Mouse (Mus musculus) MEL (cell line): ENCODE data around the gene Morn1. TPM values are rescaled to one million over a fixed set of nuclear protein-coding genes. Genes with fewer than 3 reads are reported as not detected.

Experiments
- DNase-seq: peaks from one replicate; pipeline ENCODE4 v3.0.0; 2011; ENCODE audit warnings: low read depth, low spot score
- H3K27ac ChIP-seq: 2 replicates; pipeline ENCODE4 v1.5.1; 2012; ENCODE audit warnings: low read depth, mild to moderate bottlenecking, control low read depth, low read length, moderate library complexity; ENCODE audit not compliant: control insufficient read depth
- H3K27me3 ChIP-seq, 2 experiments: fragments of 150-350 bp in 1 of 2; sonication (generic) in 1 of 2; 2 replicates each; pipeline ENCODE4 v1.6.1; 2012; ENCODE audit warnings: low read length in 2 of 2, mild to moderate bottlenecking in 2 of 2, improper control_type of control experiment in 1 of 2, moderate library complexity in 1 of 2; ENCODE audit not compliant: insufficient read depth in 2 of 2, control insufficient read depth in 1 of 2
- H3K36me3 ChIP-seq, 2 experiments: 2 replicates each; pipeline ENCODE4 v1.6.1; 2012 to 2014; ENCODE audit warnings: low read length in 2 of 2, improper control_type of control experiment in 1 of 2, inconsistent platforms in 1 of 2, mild to moderate bottlenecking in 1 of 2; ENCODE audit not compliant: insufficient read depth in 2 of 2, control insufficient read depth in 1 of 2
- H3K4me1 ChIP-seq, 2 experiments: fragments of 150-350 bp in 1 of 2; sonication (generic) in 1 of 2; 2 replicates each; pipeline ENCODE4 v1.6.1; 2012; ENCODE audit warnings: low read length in 2 of 2, improper control_type of control experiment in 1 of 2, mild to moderate bottlenecking in 1 of 2; ENCODE audit not compliant: insufficient read depth in 2 of 2, control insufficient read depth in 1 of 2
- H3K4me3 ChIP-seq, 2 experiments: fragments of 150-350 bp in 1 of 2; sonication (generic) in 1 of 2; 2 replicates each; pipeline ENCODE4 v1.5.1; 2012; ENCODE audit warnings: low read depth in 2 of 2, low read length in 2 of 2, mild to moderate bottlenecking in 2 of 2, moderate library complexity in 2 of 2, control low read depth in 1 of 2, improper control_type of control experiment in 1 of 2; ENCODE audit not compliant: control insufficient read depth in 1 of 2, insufficient read depth in 1 of 2
- H3K79me2 ChIP-seq: 2 replicates; pipeline ENCODE4 v1.6.1; 2012; ENCODE audit warnings: mild to moderate bottlenecking, low read length, moderate library complexity; ENCODE audit not compliant: control insufficient read depth, poor library complexity, insufficient read depth
- H3K9ac ChIP-seq: 2 replicates; pipeline ENCODE4 v1.6.1; 2012; ENCODE audit warnings: low read depth, mild to moderate bottlenecking, control low read depth, low read length, moderate library complexity; ENCODE audit not compliant: control insufficient read depth, poor library complexity, severe bottlenecking
- H3K9me3 ChIP-seq: fragments of 150-350 bp; sonication (generic); replicated peaks from 2 replicates; pipeline ENCODE4 v1.6.1; 2012; ENCODE audit warnings: mild to moderate bottlenecking, low read length, improper control_type of control experiment, moderate library complexity; ENCODE audit not compliant: insufficient read depth
- BHLHE40 ChIP-seq: IDR thresholded peaks from 2 replicates; pipeline ENCODE4 v1.6.1; 2012; ENCODE audit warnings: low read depth, mild to moderate bottlenecking, inconsistent platforms, low read length, improper control_type of control experiment, borderline replicate concordance
- CTCF ChIP-seq, 3 experiments: IDR thresholded peaks in 2 of 3; conservative IDR thresholded peaks in 1 of 3; 2 replicates each; pipeline ENCODE4 v1.5.1; 2011 to 2012; ENCODE audit warnings: low read length in 3 of 3, low read depth in 2 of 3, mild to moderate bottlenecking in 2 of 3, improper control_type of control experiment in 1 of 3, inconsistent platforms in 1 of 3, mixed read lengths in 1 of 3, moderate library complexity in 1 of 3; ENCODE audit not compliant: control insufficient read depth in 1 of 3, insufficient read depth in 1 of 3, poor library complexity in 1 of 3, severe bottlenecking in 1 of 3
- E2F4 ChIP-seq: IDR thresholded peaks from 2 replicates; pipeline ENCODE4 v1.6.1; 2011; ENCODE audit warnings: low read depth, low read length, improper control_type of control experiment, borderline replicate concordance
- ELF1 ChIP-seq: IDR thresholded peaks from 2 replicates; pipeline ENCODE4 v1.6.1; 2014; ENCODE audit warnings: low read depth, mild to moderate bottlenecking, inconsistent platforms, low read length, improper control_type of control experiment, moderate library complexity
- EP300 ChIP-seq, 2 experiments: IDR thresholded peaks; 2 replicates each; pipeline ENCODE4 v1.6.1; 2011; ENCODE audit warnings: improper control_type of control experiment in 2 of 2, low read length in 2 of 2, low read depth in 1 of 2, mild to moderate bottlenecking in 1 of 2
- ETS1 ChIP-seq: IDR thresholded peaks from 2 replicates; pipeline ENCODE4 v1.6.1; 2012; ENCODE audit warnings: low read depth, mild to moderate bottlenecking, inconsistent platforms, low read length, improper control_type of control experiment, moderate library complexity
- GATA1 ChIP-seq: IDR thresholded peaks from 2 replicates; pipeline ENCODE4 v1.6.1; 2011; ENCODE audit warnings: low read depth, low read length, improper control_type of control experiment
- KAT2A ChIP-seq: conservative IDR thresholded peaks from 2 replicates; pipeline ENCODE4 v1.6.1; 2012; ENCODE audit warnings: low read depth, low read length, improper control_type of control experiment, inconsistent platforms
- MAX ChIP-seq: IDR thresholded peaks from 2 replicates; pipeline ENCODE4 v1.6.1; 2011; ENCODE audit warnings: low read length, improper control_type of control experiment
- MAZ ChIP-seq: IDR thresholded peaks from 2 replicates; pipeline ENCODE4 v1.6.1; 2012; ENCODE audit warnings: low read depth, mild to moderate bottlenecking, inconsistent platforms, low read length, improper control_type of control experiment
- MEF2A ChIP-seq: IDR thresholded peaks from 2 replicates; pipeline ENCODE4 v1.6.1; 2014; ENCODE audit warnings: low read depth, mild to moderate bottlenecking, inconsistent platforms, low read length, improper control_type of control experiment; ENCODE audit not compliant: poor library complexity, insufficient replicate concordance, severe bottlenecking; ENCODE audit errors: extremely low read depth
- MYB ChIP-seq: IDR thresholded peaks from 2 replicates; pipeline ENCODE4 v1.6.1; 2011; ENCODE audit warnings: mild to moderate bottlenecking, low read depth, low read length, improper control_type of control experiment
- MYC ChIP-seq: IDR thresholded peaks from 2 replicates; pipeline ENCODE4 v1.6.1; 2011; ENCODE audit warnings: low read depth, mild to moderate bottlenecking, low read length, improper control_type of control experiment, moderate library complexity
- NELFE ChIP-seq: IDR thresholded peaks from 2 replicates; pipeline ENCODE4 v1.6.1; 2011; ENCODE audit warnings: low read depth, low read length, improper control_type of control experiment
- POLR2AphosphoS2 ChIP-seq: IDR thresholded peaks from 2 replicates; pipeline ENCODE4 v1.6.1; 2011; ENCODE audit warnings: low read length, improper control_type of control experiment
- POLR2AphosphoS5 ChIP-seq: IDR thresholded peaks from 2 replicates; pipeline ENCODE4 v1.6.1; 2012; ENCODE audit warnings: low read depth, borderline replicate concordance, mild to moderate bottlenecking, inconsistent platforms, low read length, moderate library complexity, mixed read lengths
- RAD21 ChIP-seq: IDR thresholded peaks from 2 replicates; pipeline ENCODE4 v1.6.1; 2011; ENCODE audit warnings: mild to moderate bottlenecking, low read depth, low read length, improper control_type of control experiment
- RCOR1 ChIP-seq: IDR thresholded peaks from 2 replicates; pipeline ENCODE4 v1.6.1; 2012; ENCODE audit warnings: low read depth, mild to moderate bottlenecking, inconsistent platforms, low read length, improper control_type of control experiment
- SIN3A ChIP-seq: IDR thresholded peaks from 2 replicates; pipeline ENCODE4 v1.6.1; 2012; ENCODE audit warnings: low read length, improper control_type of control experiment, inconsistent platforms
- SMC3 ChIP-seq: IDR thresholded peaks from 2 replicates; pipeline ENCODE4 v1.6.1; 2011; ENCODE audit warnings: low read depth, low read length, improper control_type of control experiment
- TAL1 ChIP-seq: IDR thresholded peaks from 2 replicates; pipeline ENCODE4 v1.6.1; 2012; ENCODE audit warnings: mild to moderate bottlenecking, inconsistent platforms, low read length, moderate library complexity, mixed read lengths
- TBP ChIP-seq: IDR thresholded peaks from 2 replicates; pipeline ENCODE4 v1.8.0; 2011; ENCODE audit warnings: low read depth, low read length, improper control_type of control experiment
- TCF12 ChIP-seq: IDR thresholded peaks from 2 replicates; pipeline ENCODE4 v1.6.1; 2014; ENCODE audit warnings: low read depth, mild to moderate bottlenecking, inconsistent platforms, low read length, improper control_type of control experiment, moderate library complexity
- UBTF ChIP-seq: IDR thresholded peaks from 2 replicates; pipeline ENCODE4 v1.6.1; 2012; ENCODE audit warnings: low read depth, mild to moderate bottlenecking, inconsistent platforms, low read length, improper control_type of control experiment, moderate library complexity, borderline replicate concordance; ENCODE audit not compliant: insufficient read depth
- USF1 ChIP-seq: IDR thresholded peaks from 2 replicates; pipeline ENCODE4 v1.6.1; 2014; ENCODE audit warnings: low read depth, mild to moderate bottlenecking, inconsistent platforms, low read length, improper control_type of control experiment, moderate library complexity
- ZNF384 ChIP-seq: IDR thresholded peaks from 2 replicates; pipeline ENCODE4 v1.6.1; 2012; ENCODE audit warnings: low read depth, mild to moderate bottlenecking, inconsistent platforms, low read length, improper control_type of control experiment
- polyA plus RNA-seq, 2 experiments: library from polyadenylated mRNA; stranded (reverse) in 1 of 2; unstranded in 1 of 2; fragments of >175 nt in 1 of 2; fragments of >200 nt in 1 of 2; gene quantifications; 2 replicates each; pipeline versions ENCODE4 v1.2.1 to v1.2.4; 2012; ENCODE audit warnings: low replicate concordance in 2 of 2, low read depth in 1 of 2; ENCODE audit not compliant: insufficient read length in 2 of 2, insufficient read depth in 1 of 2, missing spikeins in 1 of 2
- total RNA-seq: library from RNA; depleted of rRNA; stranded (reverse); fragments of 300-350 nt; gene quantifications from 2 replicates; pipeline ENCODE4 v1.2.3, GENCODE M21; 2012

The Morn1 gene
- total and polyA plus RNA-seq, 3 experiments, result 4.1 to 4.4 TPM; not detected in 1

DNA sequence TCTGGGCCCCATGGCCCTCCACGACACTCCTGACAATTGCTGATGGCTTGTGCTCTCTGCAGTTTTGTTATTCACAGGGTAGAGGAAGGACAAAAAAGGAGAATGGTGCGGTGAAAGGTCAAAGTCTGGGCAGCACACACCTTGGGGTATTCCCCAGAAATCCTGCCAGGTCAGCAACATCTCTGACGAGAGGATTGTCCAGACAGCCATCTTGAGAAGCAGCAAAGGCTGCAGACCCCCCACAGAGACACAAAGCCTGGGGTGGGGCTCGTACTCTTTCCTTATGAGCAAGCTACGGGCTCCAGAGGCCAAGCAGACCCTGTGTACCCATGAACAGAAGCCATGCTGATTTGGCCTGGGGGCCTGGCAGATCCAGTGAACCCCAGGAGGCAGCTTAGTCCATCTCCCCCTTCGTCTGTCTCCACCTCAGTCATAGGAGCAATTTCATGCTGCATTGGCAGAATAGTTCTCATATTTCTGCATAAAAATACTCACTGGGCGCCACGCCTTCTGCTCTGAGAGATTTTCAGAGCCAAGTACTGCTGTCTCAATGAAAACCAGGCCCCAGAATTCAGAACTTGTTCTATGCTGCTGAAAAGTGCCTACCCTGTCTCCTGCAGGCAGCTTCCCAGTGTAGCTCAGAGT is 27.5 kb downstream of the Morn1 start:
- Histone ChIP-seq H3K79me2 (no peaks in the 10 kb centered on the region), H3K9me3 (no peaks in the 10 kb centered on the region), H3K4me3 (no peak overlapping the region), H3K36me3 (peaks cover 0 to 14% of the 10 kb centered on the region in 2 experiments; a peak in 2 of 4 replicates), H3K27ac (no peak overlapping the region), H3K4me1 (peaks cover 11 to 12% of the 10 kb centered on the region in 2 experiments), H3K9ac (no peak overlapping the region), H3K27me3 (no peaks in the 10 kb centered on the region)
- DNase-seq, result no peak
- TF ChIP-seq CTCF (IDR thresholded peaks at IDR 0.05 in 2 of 3, conservative IDR thresholded peaks at IDR 0.05 in 1 of 3; ENCODE audit: control insufficient read depth in 1 of 3, insufficient read depth in 1 of 3, low read depth in 2 of 3, low read length in 3 of 3, poor library complexity in 1 of 3, severe bottlenecking in 1 of 3) (no peak), MAZ (no peak), SMC3 (no peak), MAX (no peak), E2F4 (no peak), ELF1 (no peak), RAD21 (no peak), KAT2A (no peak), MEF2A (no peak), MYB (no peak), USF1 (no peak), POLR2AphosphoS5 (no peak), ZNF384 (no peak), UBTF (no peak)

DNA sequence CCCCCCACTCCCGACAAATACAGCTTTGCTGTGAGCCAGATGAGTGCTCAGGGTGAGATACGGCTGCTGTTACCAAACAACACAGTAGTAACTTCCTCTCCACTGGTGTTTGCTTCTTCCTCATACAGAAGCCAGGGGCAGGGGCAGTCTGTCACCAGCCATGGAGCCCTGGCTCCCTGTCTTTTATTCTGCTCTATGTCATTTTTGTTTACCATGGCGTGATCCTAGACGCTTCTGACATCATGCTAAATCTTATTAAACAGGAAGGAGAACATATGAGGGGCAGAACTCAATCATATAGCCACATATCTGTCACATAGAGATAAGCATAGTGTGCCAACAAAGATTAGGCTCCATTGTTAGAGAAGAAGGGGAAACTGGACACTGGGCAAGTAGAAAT is 30.2 kb downstream of the Morn1 start:
- peaks cover 0 to 24% of the 10 kb centered on the region in 2 experiments; a peak in 2 of 4 replicates for H3K36me3 ChIP-seq
- H3K9ac ChIP-seq, result peak overlapping the region; percentile 7; the same call in 1 of the 2 replicates
- H3K27ac ChIP-seq, result peak overlapping the region; percentile 88
- peak; percentile 56; the same call in 1 of the 2 replicates for TF ChIP-seq BHLHE40
- peak; percentile 91 for TF ChIP-seq RCOR1
- TF ChIP-seq SIN3A, result peak; percentile 50
- no peak for TF ChIP-seq POLR2AphosphoS2
- TF ChIP-seq ETS1, result peak; percentile 96
- TF ChIP-seq TAL1, result peak; percentile 90
- no peak; the same call in 1 of the 2 replicates for TF ChIP-seq ELF1
- no peak for TF ChIP-seq MYC
- TF ChIP-seq TCF12, result peak; percentile 92
- no peak for TF ChIP-seq RAD21
- TF ChIP-seq EP300 (IDR thresholded peaks at IDR 0.05; ENCODE audit: low read depth in 1 of 2, low read length in 2 of 2), result peak; percentile 79 to 84
- peak; percentile 96 for TF ChIP-seq GATA1
- no peak for TF ChIP-seq NELFE
- peak; percentile 80 for TF ChIP-seq TBP
- H3K27me3 ChIP-seq, result no peaks in the 10 kb centered on the region
- peaks cover 19 to 29% of the 10 kb centered on the region in 2 experiments for H3K4me1 ChIP-seq
- peak overlapping the region; percentile 10 to 40; a peak in 3 of 4 replicates for H3K4me3 ChIP-seq
- no peaks in the 10 kb centered on the region for H3K9me3 ChIP-seq
- DNase-seq, result peak; percentile 81
- H3K79me2 ChIP-seq, result no peaks in the 10 kb centered on the region
